Mouse (Mus musculus) liver, postnatal 0 days (tissue): ENCODE data around the gene Gm10778.

ENCODE experiments used
- CTCF ChIP-seq: sonication (generic); IDR thresholded peaks from 2 replicates; pipeline ENCODE4 v1.5.1; 2016; ENCODE audit warnings: antibody characterized with exemption, low read depth
- EP300 ChIP-seq: IDR thresholded peaks from 2 replicates; pipeline ENCODE4 v1.6.1; 2016; ENCODE audit warnings: antibody characterized with exemption, low read depth, mild to moderate bottlenecking

- TF ChIP-seq CTCF, result no peak
- no peak for TF ChIP-seq EP300
These were observed 36.1 kb upstream of the Gm10778 start for GRCm38 (mm10) chr10:81612779-81613178.
